Mouse (Mus musculus) liver, embryonic 14.5 days (tissue): ENCODE data around the gene Art4. TPM values are rescaled to one million over a fixed set of nuclear protein-coding genes. Genes with fewer than 3 reads are reported as not detected.
A peak's percentile ranks its signal among the peaks of the same experiment; 100 is the strongest.

ENCODE experiments used
- ATAC-seq: fragments of 200-750 bp; cut with Nextera tagmentation; 2 replicates; pipeline ENCODE4 v1.8.0; 2017; ENCODE audit warnings: moderate number of reproducible peaks, mild to moderate bottlenecking, moderate library complexity; ENCODE audit not compliant: insufficient read depth
- DNase-seq, 3 experiments: peaks; one replicate each; pipeline ENCODE4 v3.0.0-alpha.2; 2012 to 2013; ENCODE audit warnings: low read depth in 3 of 3, low spot score in 3 of 3
- H3K27ac ChIP-seq: fragments of 300-500 bp; sonication (generic); 2 replicates; pipeline ENCODE4 v1.5.1; 2014; ENCODE audit warnings: moderate library complexity, mild to moderate bottlenecking, control low read depth, inconsistent platforms
- H3K27me3 ChIP-seq: fragments of 300-500 bp; sonication (generic); 2 replicates; pipeline ENCODE4 v1.6.1; 2014; ENCODE audit warnings: mild to moderate bottlenecking, low read length, moderate library complexity; ENCODE audit not compliant: control insufficient read depth, insufficient read depth
- H3K36me3 ChIP-seq: fragments of 300-500 bp; sonication (generic); replicated peaks from 2 replicates; pipeline ENCODE4 v1.6.1; 2014; ENCODE audit warnings: low read depth; ENCODE audit not compliant: control insufficient read depth, insufficient read depth
- H3K4me1 ChIP-seq, 2 experiments: fragments of 200-500 bp in 1 of 2; fragments of 300-500 bp in 1 of 2; sonication (generic) in 1 of 2; replicated peaks; 2 replicates each; pipeline ENCODE4 v1.6.1; 2012 to 2014; ENCODE audit warnings: antibody characterized with exemption in 1 of 2, inconsistent platforms in 1 of 2, low read length in 1 of 2; ENCODE audit not compliant: control insufficient read depth in 2 of 2, insufficient read depth in 2 of 2
- H3K4me2 ChIP-seq: fragments of 300-500 bp; sonication (generic); 2 replicates; pipeline ENCODE4 v1.6.1; 2014; ENCODE audit warnings: low read depth, mild to moderate bottlenecking, control low read depth, moderate library complexity
- H3K4me3 ChIP-seq, 2 experiments: fragments of 200-500 bp in 1 of 2; fragments of 300-500 bp in 1 of 2; sonication (generic) in 1 of 2; 2 replicates each; pipeline ENCODE4 v1.5.1; 2012 to 2014; ENCODE audit warnings: low read depth in 2 of 2, low read length in 2 of 2, mild to moderate bottlenecking in 2 of 2, control low read depth in 1 of 2, inconsistent platforms in 1 of 2, moderate library complexity in 1 of 2; ENCODE audit not compliant: insufficient read depth in 1 of 2
- H3K9ac ChIP-seq: fragments of 300-500 bp; sonication (generic); replicated peaks from 2 replicates; pipeline ENCODE4 v1.6.1; 2014; ENCODE audit warnings: mild to moderate bottlenecking, control low read depth, moderate library complexity
- H3K9me3 ChIP-seq: fragments of 300-500 bp; sonication (generic); 2 replicates; pipeline ENCODE4 v1.6.1; 2016; ENCODE audit warnings: low read length, mixed read lengths; ENCODE audit not compliant: control insufficient read depth
- CTCF ChIP-seq: IDR thresholded peaks from 2 replicates; pipeline ENCODE4 v1.5.1; 2016; ENCODE audit warnings: antibody characterized with exemption, low read depth, control low read depth
- EP300 ChIP-seq: IDR thresholded peaks from 2 replicates; pipeline ENCODE4 v1.6.1; 2016; ENCODE audit warnings: antibody characterized with exemption, low read depth
- WGBS: fragments of 180-500 bp; shearing (Covaris S2); extraction: QIAGEN DNeasy Blood & Tissue Kit; methylation state at CpG from one replicate; pipeline ENCODE4 v1.1.7; 2014; ENCODE audit not compliant: insufficient replicate concordance; 5-methylcytosine and 5-hydroxymethylcytosine counted together
- polyA plus RNA-seq, 2 experiments: library from polyadenylated mRNA; depleted of rRNA in 1 of 2; stranded (reverse) in 1 of 2; unstranded in 1 of 2; fragments of >200 nt; fragmentation: Nextera tagmentation in 1 of 2; extraction: Ambion mirVana in 1 of 2; gene quantifications; 2 replicates each; pipeline versions ENCODE4 v1.2.1 to v1.2.3; 2012 to 2014

Art4 gene
- polyA plus RNA-seq, 2 experiments, result 20.3 to 23.3 TPM

GRCm38 (mm10) chr6:136868921-136869320 lies 11.4 kb upstream of the Art4 start:
- Histone ChIP-seq H3K9me3 (no peaks in the 10 kb centered on the region), H3K9ac (no peak overlapping the region), H3K4me1 (peaks cover 0 to 9% of the 10 kb centered on the region in 2 experiments; a peak in 2 of 4 replicates), H3K27me3 (no peaks in the 10 kb centered on the region), H3K36me3 (no peaks in the 10 kb centered on the region), H3K4me2 (no peak overlapping the region), H3K4me3 (no peak overlapping the region), H3K27ac (no peak overlapping the region)
- DNase-seq (no peak), ATAC-seq (no peak)
- no peak for TF ChIP-seq CTCF
- no peak for TF ChIP-seq EP300
- 68% methylated on average over 5 of the region's 5 CpGs for WGBS

GRCm38 (mm10) chr6:136866150-136866549 lies 8.6 kb upstream of the Art4 start:
- no peak overlapping the region for H3K27ac ChIP-seq
- no peaks in the 10 kb centered on the region for H3K9me3 ChIP-seq
- H3K9ac ChIP-seq, result no peak overlapping the region
- H3K36me3 ChIP-seq, result no peaks in the 10 kb centered on the region
- no peaks in the 10 kb centered on the region for H3K27me3 ChIP-seq
- peaks cover 0 to 9% of the 10 kb centered on the region in 2 experiments; a peak in 2 of 4 replicates for H3K4me1 ChIP-seq
- H3K4me3 ChIP-seq, result no peak overlapping the region
- TF ChIP-seq EP300, result no peak
- no peak for TF ChIP-seq CTCF
- DNase-seq (no peak), ATAC-seq (no peak)
- WGBS, result 74% methylated on average over 4 of the region's 4 CpGs
- no peak overlapping the region for H3K4me2 ChIP-seq

- DNase-seq (no peak), ATAC-seq (peak; percentile 66)
- H3K27me3 ChIP-seq, result no peaks in the 10 kb centered on the region
- no peaks in the 10 kb centered on the region for H3K9me3 ChIP-seq
- H3K4me1 ChIP-seq, result peaks cover 5 to 13% of the 10 kb centered on the region in 2 experiments
- TF ChIP-seq CTCF (no peak), EP300 (no peak)
- H3K27ac ChIP-seq, result no peak overlapping the region
- no peak overlapping the region for H3K4me3 ChIP-seq
- no peaks in the 10 kb centered on the region for H3K36me3 ChIP-seq
- 39% methylated on average over 5 of the region's 5 CpGs for WGBS
- H3K4me2 ChIP-seq, result no peak overlapping the region
- no peak overlapping the region for H3K9ac ChIP-seq
Observed at GRCm38 (mm10) chr6:136865360-136865759, 7.8 kb upstream of the Art4 start.

- Histone ChIP-seq H3K4me1 (peaks cover 26 to 33% of the 10 kb centered on the region in 2 experiments), H3K4me2 (no peak overlapping the region), H3K36me3 (no peaks in the 10 kb centered on the region), H3K27ac (peak overlapping the region; percentile 4), H3K27me3 (no peaks in the 10 kb centered on the region), H3K9me3 (no peaks in the 10 kb centered on the region), H3K9ac (no peak overlapping the region), H3K4me3 (no peak overlapping the region)
- peak; percentile 83 for TF ChIP-seq CTCF
- TF ChIP-seq EP300, result no peak
- no peak for ATAC-seq
- 41% methylated on average over 9 of the region's 9 CpGs for WGBS
- DNase-seq, result no peak
Observed at GRCm38 (mm10) chr6:136861020-136861419, 3.5 kb upstream of the Art4 start.

GRCm38 (mm10) chr6:136858420-136858819 lies 887 bp upstream of the Art4 start:
- Histone ChIP-seq H3K4me1 (peaks cover 34 to 35% of the 10 kb centered on the region in 2 experiments), H3K27ac (peak overlapping the region; percentile 99), H3K27me3 (no peaks in the 10 kb centered on the region), H3K4me2 (peak overlapping the region; percentile 67), H3K9ac (peak overlapping the region; percentile 90), H3K36me3 (peaks cover 24% of the 10 kb centered on the region), H3K9me3 (no peaks in the 10 kb centered on the region), H3K4me3 (peak overlapping the region; percentile 22 to 73; a peak in 3 of 4 replicates)
- ATAC-seq (no peak), DNase-seq (no peak)
- WGBS, result 25% methylated on average over 8 of the region's 8 CpGs
- TF ChIP-seq CTCF (no peak), EP300 (no peak)
